8 mouse cellular contexts compared by ENCODE assay signal in the genomic region with DNA sequence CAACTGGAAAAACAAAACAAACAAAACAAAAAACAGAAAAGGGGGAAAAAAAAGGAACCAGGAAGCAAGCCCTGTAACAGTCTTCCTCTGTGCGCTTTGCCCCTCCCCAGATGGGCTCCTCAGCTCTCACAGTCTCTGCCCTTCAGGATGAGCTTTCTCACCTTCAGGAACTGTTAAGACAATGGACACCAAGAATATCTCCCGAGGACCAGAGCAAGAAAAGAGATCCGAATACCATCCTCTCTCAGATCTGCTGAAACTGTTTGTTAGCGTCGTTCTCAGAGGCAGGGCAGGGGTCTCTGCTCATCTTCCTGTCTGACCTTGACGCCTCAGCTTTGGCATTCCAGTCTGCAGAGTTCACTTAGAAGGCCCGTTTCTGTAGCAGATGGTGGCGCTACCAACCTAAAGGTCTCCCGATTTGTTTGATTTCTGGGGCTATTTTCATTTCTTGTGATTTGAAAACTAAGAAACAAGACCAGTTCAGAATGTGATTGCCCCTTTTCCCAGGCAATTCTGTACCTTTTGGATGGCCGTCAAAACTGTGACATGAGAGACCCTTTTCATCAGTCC. TPM values are rescaled to one million over a fixed set of nuclear protein-coding genes. Genes with fewer than 3 reads are reported as not detected.
DNase-seq lines count a peak whose midpoint lies in the region; ATAC-seq and TF ChIP-seq lines count a peak whose summit lies in the region.

No protein-coding gene starts in this region.

- TF ChIP-seq CTCF in kidney, adult 2 months (conservative IDR thresholded peaks at IDR 0.05; ENCODE audit: insufficient read depth, insufficient read length, low read depth, low read length) = no peak
- no peak for TF ChIP-seq CTCF in bone marrow macrophage, adult 2 months (IDR thresholded peaks at IDR 0.05; ENCODE audit: low read depth, low read length)

- H3K27me3 ChIP-seq in kidney, adult 2 months (replicated peaks; ENCODE audit: control insufficient read depth, insufficient read depth, low read length) = no peaks in the 10 kb centered on the region
- no peaks in the 10 kb centered on the region for H3K27me3 ChIP-seq in neural tube, embryonic 13.5 days

- ATAC-seq in neural tube, embryonic 13.5 days (ENCODE audit: low read depth) = no peak

- peak overlapping the region; percentile 96 for H3K4me2 ChIP-seq in neural tube, embryonic 13.5 days

- peak; percentile 25 for DNase-seq in kidney, adult 2 months
- DNase-seq in kidney, postnatal 10 days = no peak
- peak; percentile 49 for DNase-seq in induced T-regulatory cell, adult 2 months (ENCODE audit: low read depth)
- no peak for DNase-seq in ovary, postnatal 36 days (ENCODE audit: low spot score)
- no peak for DNase-seq in B cell, adult 2 months
- DNase-seq in kidney, adult 8-10 months = no peak

- peaks cover 1% of the 10 kb centered on the region for H3K36me3 ChIP-seq in kidney, adult 2 months (ENCODE audit: control insufficient read depth, insufficient read depth, low read length)
- H3K36me3 ChIP-seq in neural tube, embryonic 13.5 days = peaks cover 22% of the 10 kb centered on the region

- H3K9me3 ChIP-seq in neural tube, embryonic 13.5 days = no peaks in the 10 kb centered on the region

- peak overlapping the region; percentile 71 for H3K4me3 ChIP-seq in kidney, adult 2 months (ENCODE audit: insufficient read depth, low read depth, low read length)
- H3K4me3 ChIP-seq in bone marrow macrophage, adult 2 months (ENCODE audit: insufficient read depth, low read length) = peak overlapping the region; percentile 75
- H3K4me3 ChIP-seq in neural tube, embryonic 13.5 days = peak overlapping the region; percentile 74

- H3K9ac ChIP-seq in neural tube, embryonic 13.5 days = peak overlapping the region; percentile 90

- WGBS in kidney, adult 2 months = 42% methylated on average over 10 of the region's 10 CpGs
- WGBS in neural tube, embryonic 13.5 days = 71% methylated on average over 10 of the region's 10 CpGs

- no peak for TF ChIP-seq POLR2A in kidney, adult 2 months (IDR thresholded peaks at IDR 0.05; ENCODE audit: low read depth, low read length)
- TF ChIP-seq POLR2A in bone marrow macrophage, adult 2 months (IDR thresholded peaks at IDR 0.05; ENCODE audit: borderline replicate concordance, low read depth, low read length) = no peak

- peak overlapping the region; percentile 96 for H3K27ac ChIP-seq in kidney, adult 2 months (ENCODE audit: insufficient read depth, low read depth, low read length)
- peak overlapping the region; percentile 94 for H3K27ac ChIP-seq in bone marrow macrophage, adult 2 months (ENCODE audit: insufficient read depth, low read depth, low read length)
- H3K27ac ChIP-seq in neural tube, embryonic 13.5 days (replicated peaks) = peak overlapping the region; percentile 99

- H3K4me1 ChIP-seq in kidney, adult 2 months (ENCODE audit: control insufficient read depth, insufficient read depth, low read length) = peaks cover 14% of the 10 kb centered on the region; the same call in 1 of the 2 replicates
- peaks cover 32% of the 10 kb centered on the region for H3K4me1 ChIP-seq in bone marrow macrophage, adult 2 months (ENCODE audit: control insufficient read depth, insufficient read depth, low read length)
- peaks cover 44% of the 10 kb centered on the region for H3K4me1 ChIP-seq in neural tube, embryonic 13.5 days (replicated peaks)

RNA-seq across cellular contexts. Expression of a gene that starts 1.1 kb away (rescaled TPM):
- polyA plus RNA-seq in kidney, adult 2 months (2012; rRNA removed) = 52.6 and 57.3 TPM in 2 replicates
- 53.7 and 62.7 TPM in 2 replicates for polyA plus RNA-seq in bone marrow macrophage, adult 2 months (2012; ENCODE audit: insufficient read depth, insufficient read length, missing spikeins)
- polyA plus RNA-seq in neural tube, embryonic 13.5 days (2015; fragmentation: Nextera tagmentation; extraction: Ambion mirVana) = 135 and 145 TPM in 2 replicates

RNA-seq across cellular contexts. Expression of a gene that starts 9.3 kb away (rescaled TPM):
- polyA plus RNA-seq in kidney, adult 2 months (2012; rRNA removed) = 56.8 and 65.7 TPM in 2 replicates
- polyA plus RNA-seq in bone marrow macrophage, adult 2 months (2012; ENCODE audit: insufficient read depth, insufficient read length, missing spikeins) = 12.6 and 14.4 TPM in 2 replicates
- polyA plus RNA-seq in neural tube, embryonic 13.5 days (2015; fragmentation: Nextera tagmentation; extraction: Ambion mirVana) = 10.5 and 14.1 TPM in 2 replicates

RNA-seq across cellular contexts. Expression of a gene that starts 9.9 kb away (rescaled TPM):
- 20.8 and 27.3 TPM in 2 replicates for polyA plus RNA-seq in kidney, adult 2 months (2012; rRNA removed)
- 0.64 and 0.92 TPM in 2 replicates for polyA plus RNA-seq in bone marrow macrophage, adult 2 months (2012; ENCODE audit: insufficient read depth, insufficient read length, missing spikeins)
- 72.2 and 78.5 TPM in 2 replicates for polyA plus RNA-seq in neural tube, embryonic 13.5 days (2015; fragmentation: Nextera tagmentation; extraction: Ambion mirVana)

RNA-seq across cellular contexts. Expression of a gene that starts 48.4 kb away (rescaled TPM):
- polyA plus RNA-seq in kidney, adult 2 months (2012; rRNA removed) = 67.8 and 79.8 TPM in 2 replicates
- 14.1 and 19.0 TPM in 2 replicates for polyA plus RNA-seq in bone marrow macrophage, adult 2 months (2012; ENCODE audit: insufficient read depth, insufficient read length, missing spikeins)
- polyA plus RNA-seq in neural tube, embryonic 13.5 days (2015; fragmentation: Nextera tagmentation; extraction: Ambion mirVana) = 54.1 and 63.0 TPM in 2 replicates

RNA-seq across cellular contexts. Expression of a gene that starts 48.6 kb away (rescaled TPM):
- 0.66 and 1.7 TPM in 2 replicates for polyA plus RNA-seq in kidney, adult 2 months (2012; rRNA removed)
- not detected in 2 replicates for polyA plus RNA-seq in bone marrow macrophage, adult 2 months (2012; ENCODE audit: insufficient read depth, insufficient read length, missing spikeins)
- polyA plus RNA-seq in neural tube, embryonic 13.5 days (2015; fragmentation: Nextera tagmentation; extraction: Ambion mirVana) = 0.52 TPM in 1 of 2 replicates, not detected in the other

Comparison
In these comparisons a context has a peak if more than half of its experiments do, and no peak if none do; other contexts are left out.
1. DNase-seq: peak in kidney, adult 2 months (single experiment) and induced T-regulatory cell, adult 2 months (single experiment); none in kidney, postnatal 10 days (single experiment), ovary, postnatal 36 days (single experiment), B cell, adult 2 months (0 of 2) and kidney, adult 8-10 months (0 of 2).
2. RNA of a gene that starts 9.9 kb away (polyA plus RNA-seq): 72.2 to 78.5 TPM in neural tube, embryonic 13.5 days and 20.8 to 27.3 TPM in kidney, adult 2 months; 0.64 to 0.92 TPM in bone marrow macrophage, adult 2 months; every median in the first group is over 10 times any median in the second.
3. Peak in every context shown above with its lines, with median percentiles within 50 percentile points of each other: H3K27ac ChIP-seq and H3K4me3 ChIP-seq.